Mouse (Mus musculus) heart, postnatal 0 days (tissue): ENCODE data around the gene Itgb2l. TPM values are rescaled to one million over a fixed set of nuclear protein-coding genes. Genes with fewer than 3 reads are reported as not detected.

Experiments used
- ATAC-seq: fragments of 200-750 bp; cut with Nextera tagmentation; 2 replicates; pipeline ENCODE4 v1.8.0; 2017; ENCODE audit warnings: low read depth, moderate number of reproducible peaks, moderate library complexity; ENCODE audit not compliant: insufficient read depth
- DNase-seq: peaks from one replicate; pipeline ENCODE4 v3.0.0-alpha.2; 2016; ENCODE audit warnings: low spot score
- H3K27ac ChIP-seq: fragments of 300-500 bp; sonication (generic); 2 replicates; pipeline ENCODE4 v1.5.1; 2014; ENCODE audit warnings: low read depth, mild to moderate bottlenecking
- H3K27me3 ChIP-seq: fragments of 300-500 bp; sonication (generic); 2 replicates; pipeline ENCODE4 v1.6.1; 2014; ENCODE audit warnings: low read length, mixed read lengths; ENCODE audit not compliant: control insufficient read depth, insufficient read depth
- H3K36me3 ChIP-seq: fragments of 300-500 bp; sonication (generic); replicated peaks from 2 replicates; pipeline ENCODE4 v1.6.1; 2014; ENCODE audit warnings: low read length, mixed read lengths; ENCODE audit not compliant: control insufficient read depth, insufficient read depth
- H3K4me1 ChIP-seq: fragments of 300-500 bp; sonication (generic); 2 replicates; pipeline ENCODE4 v1.6.1; 2014; ENCODE audit warnings: antibody characterized with exemption; ENCODE audit not compliant: control insufficient read depth, insufficient read depth
- H3K4me2 ChIP-seq: fragments of 300-500 bp; sonication (generic); 2 replicates; pipeline ENCODE4 v1.6.1; 2014; ENCODE audit warnings: low read depth, mild to moderate bottlenecking, low read length, moderate library complexity
- H3K4me3 ChIP-seq: fragments of 300-500 bp; sonication (generic); 2 replicates; pipeline ENCODE4 v1.5.1; 2014; ENCODE audit warnings: low read depth, low read length
- H3K9ac ChIP-seq: fragments of 300-500 bp; sonication (generic); replicated peaks from 2 replicates; pipeline ENCODE4 v1.6.1; 2014; ENCODE audit warnings: low read depth, low read length, mixed read lengths
- H3K9me3 ChIP-seq: fragments of 300-500 bp; sonication (generic); replicated peaks from 2 replicates; pipeline ENCODE4 v1.6.1; 2016; ENCODE audit warnings: low read length; ENCODE audit not compliant: control insufficient read depth
- CTCF ChIP-seq: IDR thresholded peaks from 2 replicates; pipeline ENCODE4 v1.5.1; 2016; ENCODE audit warnings: antibody characterized with exemption, control low read depth, low read depth
- EP300 ChIP-seq: IDR thresholded peaks from 2 replicates; pipeline ENCODE4 v1.6.1; 2016; ENCODE audit warnings: antibody characterized with exemption, low read depth
- WGBS: fragments of 180-500 bp; shearing (Covaris S2); extraction: QIAGEN DNeasy Blood & Tissue Kit; methylation state at CpG from one replicate; pipeline ENCODE4 v1.1.7; 2014; 5-methylcytosine and 5-hydroxymethylcytosine counted together
- polyA plus RNA-seq: library from polyadenylated mRNA; unstranded; fragments of >200 nt; fragmentation: Nextera tagmentation; extraction: Ambion mirVana; gene quantifications from 2 replicates; pipeline ENCODE4 v1.2.1, GENCODE M21; 2015
- total RNA-seq: library from RNA; depleted of rRNA; stranded (reverse); fragments of >200 nt; gene quantifications from 2 replicates; pipeline ENCODE4 v1.2.3, GENCODE M21; 2014; ENCODE audit warnings: low replicate concordance; rRNA removed

The Itgb2l gene
- total RNA-seq (0.23 TPM in 1 of 2 replicates, not detected in the other), polyA plus RNA-seq (0.04 TPM in 1 of 2 replicates, not detected in the other)

DNA sequence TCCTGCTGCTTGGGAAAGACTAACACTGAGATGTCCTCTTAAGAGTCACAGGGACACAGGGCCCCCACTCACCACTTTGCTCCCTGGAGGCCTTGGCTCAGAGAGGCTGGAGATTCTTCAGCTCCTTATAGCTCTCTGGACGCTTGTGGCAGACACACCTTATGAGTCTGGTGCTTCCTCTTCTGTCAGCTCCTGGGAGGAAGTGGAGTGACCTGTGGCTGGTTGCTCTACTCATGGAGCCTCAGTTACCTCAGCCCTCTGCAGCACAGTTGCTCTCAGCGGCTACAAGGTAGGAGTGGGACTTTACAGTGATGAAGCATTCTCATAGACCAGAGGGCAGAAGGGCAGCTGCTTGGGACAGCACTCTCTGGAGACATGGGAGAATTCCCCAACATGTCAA lies at the start of gene Itgb2l:
Gene Itgb2l (minus strand): TSS at position 152 of the 400 bp plus-strand sequence.
- H3K4me2 ChIP-seq: no peak within 1 kb of the TSS
- H3K9ac ChIP-seq: no peak within 1 kb of the TSS
- no peaks in the 10 kb centered on the region for H3K4me1 ChIP-seq
- WGBS: 66% methylated on average over 2 of the region's 2 CpGs
- TF ChIP-seq EP300: no peak
- ATAC-seq (no peak), DNase-seq (no peak)
- no peaks in the 10 kb centered on the region for H3K27me3 ChIP-seq
- no peaks in the 10 kb centered on the region for H3K36me3 ChIP-seq
- no peak within 1 kb of the TSS for H3K27ac ChIP-seq
- H3K4me3 ChIP-seq: no peak within 1 kb of the TSS
- no peaks in the 10 kb centered on the region for H3K9me3 ChIP-seq

DNA sequence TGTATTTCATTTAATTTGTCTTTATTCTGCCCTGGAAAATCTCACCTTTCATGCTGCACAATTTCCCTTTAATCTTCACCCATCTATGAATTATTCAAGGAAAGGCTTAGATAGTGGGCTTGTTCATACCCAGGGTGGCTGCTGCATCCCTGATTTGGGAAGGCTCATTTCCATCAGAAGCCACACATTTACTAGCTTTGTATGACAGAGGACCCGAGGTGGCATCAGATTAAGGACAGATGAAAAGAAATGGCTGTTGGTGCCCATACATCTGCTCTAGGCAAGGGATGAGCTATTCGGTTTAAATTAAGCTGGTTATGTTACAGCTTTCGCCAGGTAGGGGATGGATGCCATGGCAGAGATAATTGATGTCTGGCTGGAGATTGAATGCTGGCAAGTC lies 48.1 kb upstream of the Itgb2l start:
- Histone ChIP-seq H3K9ac (no peak overlapping the region), H3K27me3 (no peaks in the 10 kb centered on the region), H3K9me3 (no peaks in the 10 kb centered on the region), H3K4me1 (no peaks in the 10 kb centered on the region), H3K4me3 (no peak overlapping the region), H3K36me3 (no peaks in the 10 kb centered on the region), H3K4me2 (no peak overlapping the region), H3K27ac (no peak overlapping the region)
- ATAC-seq (no peak), DNase-seq (no peak)
- WGBS: 65% methylated on average over 3 of the region's 3 CpGs
- TF ChIP-seq EP300 (no peak), CTCF (no peak)

DNA sequence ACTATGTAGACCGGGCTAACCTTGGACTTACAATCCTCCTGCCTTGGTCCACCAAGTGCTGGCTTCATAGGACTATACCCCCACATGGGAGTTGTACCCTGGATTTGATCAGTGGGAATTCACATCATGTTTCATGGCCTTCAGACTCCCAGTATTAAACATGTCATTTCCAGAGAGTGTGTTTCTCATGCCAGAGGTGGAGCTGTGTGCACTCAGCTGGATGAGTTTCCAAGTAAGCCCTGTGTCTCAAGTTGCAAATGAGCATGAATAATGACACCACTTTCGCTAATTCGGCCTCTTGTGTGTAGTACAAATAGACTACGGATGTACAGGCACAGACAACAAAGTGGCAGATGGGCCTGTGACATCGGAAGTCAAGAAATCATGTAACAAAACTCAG lies 44.6 kb upstream of the Itgb2l start:
- no peaks in the 10 kb centered on the region for H3K27me3 ChIP-seq
- H3K36me3 ChIP-seq: no peaks in the 10 kb centered on the region
- TF ChIP-seq CTCF (no peak), EP300 (no peak)
- no peak for DNase-seq
- H3K4me3 ChIP-seq: no peak overlapping the region
- no peaks in the 10 kb centered on the region for H3K4me1 ChIP-seq
- no peak overlapping the region for H3K9ac ChIP-seq
- no peaks in the 10 kb centered on the region for H3K9me3 ChIP-seq
- no peak overlapping the region for H3K27ac ChIP-seq
- ATAC-seq: no peak
- WGBS: 88% methylated on average over 5 of the region's 5 CpGs
- H3K4me2 ChIP-seq: no peak overlapping the region

DNA sequence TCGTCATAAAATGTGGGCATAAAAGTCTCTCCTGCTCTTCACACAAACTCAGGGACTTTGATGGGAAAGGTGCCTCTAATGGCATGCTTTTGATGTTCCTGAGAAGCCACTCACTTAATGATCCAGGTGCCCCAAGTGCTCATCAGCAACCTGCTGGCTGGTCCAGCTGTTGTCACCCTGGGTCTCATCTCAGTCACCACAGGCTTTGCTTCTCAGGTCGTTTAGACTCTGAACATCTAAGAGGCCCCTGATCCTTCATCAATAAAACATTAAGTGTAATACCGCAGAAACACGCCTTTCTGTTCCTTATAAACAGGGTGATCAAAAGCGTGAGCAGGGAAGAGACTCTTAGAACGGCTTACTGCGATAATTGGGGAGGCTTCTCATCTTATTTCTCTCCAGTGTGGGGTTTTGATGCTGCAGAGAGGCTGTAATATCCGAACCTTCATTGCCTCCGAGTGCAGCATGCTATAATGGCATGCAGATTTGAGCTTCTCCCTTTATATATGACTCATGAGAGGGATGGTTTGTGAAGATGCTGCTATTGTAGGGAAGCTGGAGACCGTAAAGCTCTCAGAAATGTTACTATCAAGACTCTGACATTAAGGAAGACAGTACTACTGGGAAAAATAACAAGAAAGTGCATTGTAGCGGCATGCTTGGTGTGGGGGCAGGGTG lies 43.7 kb upstream of the Itgb2l start:
- no peaks in the 10 kb centered on the region for H3K27me3 ChIP-seq
- DNase-seq: no peak
- TF ChIP-seq CTCF (no peak), EP300 (no peak)
- no peaks in the 10 kb centered on the region for H3K9me3 ChIP-seq
- H3K4me2 ChIP-seq: no peak overlapping the region
- H3K4me1 ChIP-seq: no peaks in the 10 kb centered on the region
- no peak overlapping the region for H3K9ac ChIP-seq
- ATAC-seq: no peak
- H3K36me3 ChIP-seq: no peaks in the 10 kb centered on the region
- no peak overlapping the region for H3K4me3 ChIP-seq
- no peak overlapping the region for H3K27ac ChIP-seq
- WGBS: 76% methylated on average over 11 of the region's 11 CpGs

DNA sequence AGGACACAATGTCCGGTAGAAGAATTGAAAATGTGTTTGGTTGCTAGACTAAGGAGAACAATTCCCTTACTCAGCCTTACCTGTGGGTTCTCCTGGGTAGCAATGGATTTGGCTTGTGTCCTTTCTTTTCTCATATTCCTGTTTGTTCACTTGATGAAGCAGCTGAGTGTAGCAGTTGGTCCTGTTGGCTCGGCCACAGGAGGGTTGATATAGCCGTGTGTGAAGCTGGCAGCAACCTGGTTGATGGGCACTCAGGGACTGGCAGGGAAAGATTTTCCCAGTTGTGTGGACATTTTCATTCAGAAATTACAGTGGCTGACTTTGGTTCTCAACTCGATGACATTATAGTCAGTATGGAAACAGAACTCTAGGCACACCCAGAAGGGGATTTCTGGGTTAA lies 38.4 kb upstream of the Itgb2l start:
- H3K9me3 ChIP-seq: no peaks in the 10 kb centered on the region
- no peaks in the 10 kb centered on the region for H3K36me3 ChIP-seq
- ATAC-seq: no peak
- no peaks in the 10 kb centered on the region for H3K4me1 ChIP-seq
- no peaks in the 10 kb centered on the region for H3K27me3 ChIP-seq
- TF ChIP-seq CTCF: no peak
- TF ChIP-seq EP300: no peak
- H3K27ac ChIP-seq: no peak overlapping the region
- no peak overlapping the region for H3K4me2 ChIP-seq
- H3K4me3 ChIP-seq: no peak overlapping the region
- 89% methylated on average over 4 of the region's 4 CpGs for WGBS
- DNase-seq: no peak
- H3K9ac ChIP-seq: no peak overlapping the region

DNA sequence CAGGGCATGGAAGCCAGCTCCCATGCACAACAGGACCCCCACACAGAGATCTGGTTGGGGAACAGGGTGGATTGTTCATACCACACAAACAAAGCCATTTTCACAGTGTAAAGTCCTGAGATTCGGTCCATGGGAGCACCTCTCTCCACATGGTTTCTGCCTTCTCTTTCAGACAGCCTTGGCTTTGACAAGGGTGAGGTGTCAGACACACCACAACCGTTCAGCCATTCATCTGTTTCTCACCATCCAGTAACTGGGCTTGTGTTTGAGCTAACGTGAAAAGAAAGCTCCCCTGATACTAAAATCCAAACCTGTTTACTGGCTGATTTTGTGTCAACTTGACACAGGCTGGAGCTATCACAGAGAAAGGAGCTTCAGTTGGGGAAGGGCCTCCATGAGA lies 30.8 kb upstream of the Itgb2l start:
- no peak for TF ChIP-seq CTCF
- DNase-seq: no peak
- Histone ChIP-seq H3K4me1 (no peaks in the 10 kb centered on the region), H3K9ac (no peak overlapping the region), H3K4me3 (no peak overlapping the region), H3K27me3 (no peaks in the 10 kb centered on the region), H3K4me2 (no peak overlapping the region), H3K9me3 (no peaks in the 10 kb centered on the region), H3K27ac (no peak overlapping the region), H3K36me3 (no peaks in the 10 kb centered on the region)
- WGBS: 75% methylated on average over 3 of the region's 3 CpGs
- no peak for ATAC-seq
